Mouse (Mus musculus): ENCODE measurements at regions not wholly inside any gene's neighbourhood (a gene's known extent, or its start where the extent isn't known, plus 50 kb on each side); places are given as distances from the start of the nearest gene placed in this dataset.

GRCm38 (mm10) chr10:30411736-30412135, 188.8 kb downstream of the Trmt11 start:
- TF ChIP-seq CTCF (IDR thresholded peaks at IDR 0.05; ENCODE audit: control insufficient read depth, insufficient read depth, insufficient read length): no peak
- no peak for TF ChIP-seq FOSL1 (IDR thresholded peaks at IDR 0.05; ENCODE audit: insufficient read depth, low read length, poor library complexity, severe bottlenecking)
- TF ChIP-seq MYOG (IDR thresholded peaks at IDR 0.05; ENCODE audit: control insufficient read depth, extremely low read depth, insufficient read length): no peak
- TF ChIP-seq MYOD1 (IDR thresholded peaks at IDR 0.05; ENCODE audit: control insufficient read depth, insufficient read length, low read depth): no peak
- TF ChIP-seq USF1 (IDR thresholded peaks at IDR 0.05; ENCODE audit: low read depth): no peak
- no peak for TF ChIP-seq MAX (IDR thresholded peaks at IDR 0.05)

Data from C2C12 (cell line).